Mouse (Mus musculus): Measurements from ENCODE around the gene Itga9. TPM values are rescaled to one million over a fixed set of nuclear protein-coding genes. Genes with fewer than 3 reads are reported as not detected.

Gene Itga9
- polyA plus RNA-seq, 1 experiment from 2014 or later, result 31.9 TPM

Other genes with a start within 250 kb of the Itga9 start
- not detected in 2 replicates for gene Eomes, start 128.5 kb upstream of the Itga9 start, polyA plus RNA-seq (2014; fragmentation: Nextera tagmentation; extraction: Ambion mirVana)
- 54.5 and 70.7 TPM in 2 replicates for gene Golga4, start 100.4 kb upstream of the Itga9 start, polyA plus RNA-seq (2014; fragmentation: Nextera tagmentation; extraction: Ambion mirVana)

Measured in kidney, embryonic 14.5 days (tissue).